Mouse (Mus musculus) megakaryocyte, embryonic 14.5 days (primary cell): ENCODE measurements around the gene Faap100.

Experiments
- FLI1 ChIP-seq: IDR thresholded peaks from 2 replicates; pipeline ENCODE4 v1.6.1; 2012; ENCODE audit warnings: low read length, inconsistent platforms, mixed read lengths
- GATA1 ChIP-seq: IDR thresholded peaks from 3 replicates; pipeline ENCODE4 v1.6.1; 2012; ENCODE audit warnings: mixed read lengths, low read length, inconsistent platforms, borderline replicate concordance

DNA sequence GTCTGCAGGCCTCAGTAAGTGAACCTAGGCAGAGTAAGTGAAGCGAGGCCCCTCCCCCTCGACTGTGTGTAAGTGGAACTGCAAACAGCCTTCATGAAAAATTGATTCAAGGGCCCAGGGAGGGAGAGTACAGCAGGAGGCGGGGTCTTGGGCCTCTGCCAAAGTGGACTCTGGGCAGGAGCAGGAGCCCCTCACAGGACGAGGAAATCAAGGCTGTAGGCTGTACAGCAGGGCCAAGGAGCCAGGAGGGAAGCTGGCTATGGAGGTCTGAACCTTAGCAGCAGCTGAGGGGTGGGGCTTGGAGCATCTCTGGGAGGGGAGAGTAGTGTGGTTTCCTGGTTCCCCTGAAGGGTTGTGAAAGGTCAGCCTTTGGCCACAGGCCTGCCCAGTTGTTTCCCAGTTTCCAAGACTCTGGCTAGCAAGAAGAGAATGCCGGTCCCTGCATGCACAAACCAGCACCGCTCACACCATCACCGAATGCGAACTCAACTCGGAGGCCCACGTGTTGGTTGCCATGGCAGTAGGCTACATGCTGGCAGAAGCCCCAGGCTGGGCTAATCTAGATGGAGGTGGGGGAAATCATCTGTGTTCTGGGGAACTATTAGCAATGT lies 20.7 kb downstream of the Faap100 start:
- TF ChIP-seq GATA1 (no peak), FLI1 (no peak)
